Mouse (Mus musculus): Measurements from ENCODE around the gene Ccdc17.

DNA sequence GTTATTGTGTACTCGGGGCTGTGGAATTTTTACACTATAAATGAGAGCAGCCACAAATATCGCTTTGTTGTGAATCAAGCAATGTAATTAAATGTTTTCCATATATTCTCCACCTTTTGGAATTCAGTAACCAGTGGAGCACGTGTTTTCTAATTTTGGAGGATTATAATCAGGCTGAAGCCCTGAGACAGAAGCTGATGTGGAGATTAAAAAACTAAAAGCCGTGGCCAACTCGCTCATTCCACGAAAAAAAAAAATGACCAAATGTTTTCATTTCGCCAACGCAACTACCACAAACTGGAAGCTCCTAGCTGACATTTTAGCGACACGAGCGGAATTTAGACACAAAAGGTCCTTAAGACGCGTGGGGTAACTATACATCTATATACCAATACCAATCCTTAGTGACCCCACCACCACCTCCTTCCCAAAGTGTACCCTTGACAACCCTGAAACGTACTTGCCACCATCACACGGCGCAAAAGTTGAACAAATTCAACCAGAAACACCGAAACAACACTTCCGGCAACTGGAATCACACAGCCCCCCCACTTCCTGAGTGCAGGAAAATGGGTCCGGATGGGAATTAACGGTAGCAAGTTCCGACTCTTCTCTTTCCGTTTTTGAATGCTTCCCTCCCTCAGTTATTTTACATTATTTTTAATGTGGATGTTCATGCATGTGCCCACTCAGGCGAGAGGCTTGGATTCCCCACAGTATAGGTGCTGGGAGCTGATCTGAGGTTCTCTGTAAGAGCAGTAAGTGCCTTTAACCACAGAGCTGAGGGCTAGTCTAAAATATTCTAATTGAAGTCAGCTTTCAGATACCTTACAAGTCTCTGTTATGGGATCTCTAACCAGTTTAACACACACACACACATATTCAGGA, 40.8 kb upstream of the Ccdc17 start, which contains the start of gene Tmem69:
- no peak for TF ChIP-seq CTCF (IDR thresholded peaks at IDR 0.05; ENCODE audit: control insufficient read depth, insufficient read depth, insufficient replicate concordance, low read depth, low read length)
- TF ChIP-seq POLR2A (IDR thresholded peaks at IDR 0.05; ENCODE audit: control insufficient read depth, low read depth, low read length), result no peak; the same call in 1 of the 2 replicates

Measured in testis, adult 2 months (tissue).